Mouse (Mus musculus): ENCODE results near the gene Sorcs3.

- TF ChIP-seq CTCF (IDR thresholded peaks at IDR 0.05; ENCODE audit: borderline replicate concordance, insufficient read depth, low read length) (no peak), POLR2A (IDR thresholded peaks at IDR 0.05; ENCODE audit: low read depth, low read length) (no peak)
These were observed 76.4 kb downstream of the Sorcs3 start for GRCm38 (mm10) chr19:48282250-48282649.

Data from embryonic fibroblast, embryonic 13.5 days (primary cell).